Mouse (Mus musculus) erythroblast, embryonic 14.5 days (primary cell): ENCODE measurements around the gene Sntb2.

ENCODE experiments used
- GATA1 ChIP-seq: IDR thresholded peaks from 2 replicates; pipeline ENCODE4 v1.6.1; 2012; ENCODE audit warnings: low read length, inconsistent platforms, mixed read lengths
- TAL1 ChIP-seq: IDR thresholded peaks from 3 replicates; pipeline ENCODE4 v1.6.1; 2012; ENCODE audit warnings: low read length, inconsistent platforms, mixed read lengths

GRCm38 (mm10) chr8:107048061-107048941 is 112.8 kb downstream of the Sntb2 start, which contains the start of gene Pdf:
- TF ChIP-seq TAL1 (no peak), GATA1 (no peak)
